Mouse (Mus musculus): ENCODE measurements around the gene Cks1b.

DNA sequence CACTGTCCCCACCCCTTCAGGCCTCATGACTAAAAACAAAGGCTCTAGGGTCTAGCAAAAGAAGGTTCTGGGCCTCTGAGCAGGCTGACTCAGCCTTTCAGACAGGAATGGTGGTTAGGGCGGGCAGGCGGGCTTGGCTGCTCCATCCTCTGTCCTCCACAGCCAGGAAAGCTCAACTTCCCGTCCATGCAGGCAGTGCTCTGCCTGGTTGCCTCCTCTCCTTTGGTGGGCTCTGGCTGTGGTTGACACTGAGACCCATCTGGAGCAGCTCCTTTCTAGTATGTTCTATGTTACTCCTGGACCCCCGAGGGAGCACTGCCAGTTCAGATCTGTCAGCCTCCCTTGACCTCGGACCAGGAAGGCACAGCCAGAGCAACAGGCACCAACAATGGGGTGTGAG is 15.5 kb downstream of the Cks1b start, which contains the start of gene Lenep:
- TF ChIP-seq MAX (IDR thresholded peaks at IDR 0.05; ENCODE audit: low read length): no peak
- TF ChIP-seq MXI1 (IDR thresholded peaks at IDR 0.05; ENCODE audit: low read depth, low read length): no peak
- TF ChIP-seq UBTF (IDR thresholded peaks at IDR 0.05; ENCODE audit: borderline replicate concordance, insufficient read depth, low read depth, low read length): no peak
